Mouse (Mus musculus) left cerebral cortex, adult 9 months (tissue): ENCODE measurements at regions not wholly inside any gene's neighbourhood (a gene's known extent, or its start where the extent isn't known, plus 50 kb on each side); places are given as distances from the start of the nearest gene placed in this dataset.
"Not testable (repeated sequence)": the region's sequence is repeated elsewhere in the genome, so short reads cannot be mapped to it uniquely, and the experiment has no call there.

Source experiments
- DNase-seq, 2 experiments: peaks; one replicate each; pipeline ENCODE4 v3.0.0; 2022; ENCODE audit warnings: low spot score in 2 of 2

GRCm38 (mm10) chrX:135112109-135112508 is 65.3 kb downstream of the Gm15023 start:
- not testable (repeated sequence) for DNase-seq

DNA sequence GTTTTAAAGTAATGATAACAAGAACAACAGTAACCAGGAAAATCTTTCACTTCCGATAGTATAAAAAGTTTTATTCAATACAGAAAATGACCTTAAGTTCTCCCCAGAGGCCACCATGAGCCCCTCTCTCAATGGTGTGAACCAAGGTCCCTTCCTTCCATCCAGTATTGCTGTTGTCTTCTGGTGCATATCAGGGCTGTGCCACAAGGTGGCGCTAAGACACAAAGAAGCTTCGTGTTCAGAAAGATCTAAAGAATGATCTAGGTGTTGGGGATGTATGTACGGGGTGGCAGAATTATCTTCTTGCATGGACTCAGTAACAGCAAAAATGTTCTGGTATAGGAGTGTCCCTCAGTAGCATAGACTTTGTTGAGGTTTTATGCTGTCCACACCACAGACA is 66.6 kb downstream of the Gm15023 start:
- not testable (repeated sequence) for DNase-seq

GRCm38 (mm10) chrX:135101594-135101993 is 75.8 kb downstream of the Gm15023 start:
- DNase-seq = no peak

- no peak for DNase-seq
Observed at GRCm38 (mm10) chrX:135098101-135098500, 79.3 kb downstream of the Gm15023 start.

DNA sequence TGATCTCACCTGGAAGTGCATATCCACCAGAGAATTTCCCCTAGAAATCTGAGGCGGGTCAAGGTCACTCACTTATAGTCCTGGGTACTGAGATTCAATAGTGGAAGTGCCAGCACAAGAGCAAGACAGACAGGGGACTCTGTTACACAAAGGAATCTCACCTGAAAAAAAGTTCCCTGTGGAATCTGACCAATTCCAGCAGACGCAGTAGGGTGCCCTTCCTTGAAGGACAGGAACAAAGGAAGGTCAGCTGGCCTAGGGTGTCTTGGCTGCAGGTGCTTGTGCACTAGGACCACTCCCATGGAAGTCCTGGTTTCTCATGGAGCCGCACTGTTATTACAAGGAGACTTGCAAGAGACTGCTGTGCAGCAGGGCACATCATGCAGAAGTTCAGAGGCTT is 81.2 kb downstream of the Gm15023 start:
- no peak for DNase-seq

DNA sequence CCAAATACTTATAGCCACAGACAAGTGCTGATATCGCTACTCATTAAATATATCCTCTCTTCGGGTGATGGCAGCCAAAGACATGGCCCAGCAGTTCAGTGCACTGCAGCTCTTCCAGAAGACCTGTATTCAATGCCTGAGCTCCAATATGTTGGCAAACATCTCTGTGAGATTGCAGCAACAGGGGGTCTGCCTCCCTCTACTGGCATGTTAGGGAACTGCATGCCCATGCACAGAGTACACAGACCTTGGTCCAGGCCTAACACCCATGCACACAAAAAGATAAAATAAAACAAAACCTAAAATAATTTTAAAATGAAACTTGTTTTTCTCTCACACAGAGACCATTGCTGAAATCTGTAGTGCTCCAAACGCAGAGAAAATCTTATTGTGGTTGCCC is 82.1 kb upstream of the Zmat1 start:
- DNase-seq = peak in 1 of 2 experiments; percentile 62

- DNase-seq = not testable (repeated sequence)
Observed at GRCm38 (mm10) chrX:135087068-135087579, 78.1 kb upstream of the Zmat1 start.

- not testable (repeated sequence) for DNase-seq
Observed at GRCm38 (mm10) chrX:135086564-135086963, 77.6 kb upstream of the Zmat1 start.

DNA sequence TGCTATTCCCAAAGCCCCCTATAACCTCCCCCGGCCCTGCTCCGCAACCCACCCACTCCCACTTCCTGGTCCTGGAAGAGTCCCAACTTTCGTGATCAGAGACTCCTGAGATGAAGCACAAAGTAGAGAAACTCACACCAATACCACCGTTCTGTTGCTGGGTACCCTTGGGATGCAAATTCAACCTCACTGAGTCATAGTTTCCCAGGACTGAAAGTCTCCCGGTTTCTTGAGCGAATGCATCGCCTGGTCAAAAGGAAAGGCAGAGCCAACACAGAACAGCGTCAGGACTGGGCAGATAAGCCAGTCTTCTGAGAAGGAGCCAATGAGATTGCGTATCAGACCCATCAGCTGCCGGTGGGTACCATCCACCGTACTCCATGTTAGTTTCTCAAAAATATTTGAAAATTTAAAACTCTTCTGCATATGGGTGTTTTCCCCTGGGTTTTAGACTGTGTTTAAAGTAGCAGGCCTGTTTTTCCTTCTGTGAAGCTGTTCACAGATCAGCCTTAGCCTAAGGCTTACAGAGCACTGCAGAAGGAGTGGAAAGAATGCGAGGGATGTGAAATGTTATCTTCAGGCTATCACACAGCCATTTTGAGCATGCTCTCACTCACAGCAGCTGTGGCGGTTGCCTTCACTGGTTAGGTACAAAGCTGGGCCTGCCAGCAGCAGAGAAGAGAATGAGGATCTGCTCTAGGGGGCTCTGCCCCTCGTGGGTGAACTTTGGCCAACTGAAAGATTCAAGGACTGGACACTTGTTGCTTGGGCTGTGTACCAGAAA is 77.0 kb upstream of the Zmat1 start:
- DNase-seq = not testable (repeated sequence)

GRCm38 (mm10) chrX:135080380-135081158 is 71.6 kb upstream of the Zmat1 start:
- DNase-seq = no peak

GRCm38 (mm10) chrX:135079388-135079787 is 70.4 kb upstream of the Zmat1 start:
- DNase-seq = no peak

DNA sequence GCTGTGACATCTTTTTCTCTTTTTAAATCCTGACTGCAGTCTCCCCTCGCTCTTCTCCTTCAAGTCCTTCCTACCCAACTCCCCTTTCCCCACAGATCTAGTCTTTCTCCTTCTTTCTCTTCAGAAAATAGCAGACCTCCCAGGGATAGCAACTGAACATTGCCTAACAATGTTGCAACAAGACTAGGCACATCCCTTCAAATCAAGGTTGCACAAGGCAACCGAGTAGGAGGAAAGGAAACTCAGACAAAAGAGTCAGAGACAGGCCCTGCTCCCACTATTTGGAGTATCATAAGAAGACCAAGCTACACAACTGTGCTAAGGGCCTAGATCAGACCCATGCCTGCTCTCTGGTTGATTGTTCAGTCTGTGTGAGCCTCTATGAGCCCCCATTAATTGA is 66.9 kb upstream of the Zmat1 start:
- no peak for DNase-seq

GRCm38 (mm10) chrX:135069448-135069847 is 60.4 kb upstream of the Zmat1 start:
- DNase-seq = no peak

- no peak for DNase-seq
Observed at GRCm38 (mm10) chrX:135060184-135060583, 51.2 kb upstream of the Zmat1 start.

DNA sequence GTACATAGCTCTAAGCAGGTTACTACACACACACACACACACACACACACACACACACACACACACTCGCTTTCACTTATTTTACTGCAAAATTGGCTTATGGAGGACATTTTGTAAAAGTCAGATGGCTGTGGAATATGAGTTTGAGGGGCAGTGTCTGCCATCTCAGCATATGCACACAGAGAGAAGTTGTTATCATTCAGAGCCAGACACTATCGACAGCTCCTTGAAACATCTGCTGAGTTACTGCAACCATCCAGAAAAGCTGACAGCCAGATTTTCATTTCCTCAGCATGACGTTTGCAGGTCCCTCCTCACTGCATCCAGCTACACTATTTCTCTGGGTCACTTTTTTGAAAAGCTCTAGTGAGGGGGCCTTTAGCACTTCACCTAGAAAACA is 49.9 kb upstream of the Zmat1 start:
- DNase-seq = no peak
